Mouse (Mus musculus) Patski (cell line): ENCODE data around the gene Gm11077. TPM values are rescaled to one million over a fixed set of nuclear protein-coding genes. Genes with fewer than 3 reads are reported as not detected.

Experiments used
- ATAC-seq: fragments of 100-300 bp; one replicate; pipeline ENCODE4 v1.8.0; 2021
- CTCF ChIA-PET: fragments of 350-600 bp; sonication (Branson Sonifier 250); formaldehyde crosslinking; loops from one replicate; lab custom pipeline; 2022; ENCODE audit warnings: inconsistent platforms; lab: Charles Lee
- POLR2A ChIA-PET: fragments of 350-600 bp; sonication (Branson Sonifier 250); formaldehyde crosslinking; loops from one replicate; lab custom pipeline; 2022; ENCODE audit warnings: antibody characterized with exemption, inconsistent platforms; lab: Charles Lee
- DNase-seq: peaks from one replicate; pipeline ENCODE4 v3.0.0-alpha.2; 2011; ENCODE audit warnings: low read depth, low spot score
- H3K27me3 ChIP-seq: fragments of 371-371 bp; one replicate; pipeline ENCODE4 v1.5.1; 2021
- CTCF ChIP-seq: fragments of 100-300 bp; IDR thresholded peaks from one replicate; pipeline ENCODE4 v1.5.1; 2021
- in situ Hi-C: fragments of 300-500 bp; cut with MboI; formaldehyde crosslinking; loops from 3 replicates; pipeline ENCODE4 v1.11.1; 2018; ENCODE audit warnings: low pct_unique_long_range_greater_than_20kb, mixed read lengths
- polyA plus RNA-seq: library from polyadenylated mRNA; unstranded; gene quantifications from one replicate; pipeline ENCODE4 v1.2.3, GENCODE M21; 2021

Gm11077 gene
- polyA plus RNA-seq, 1 experiment from 2014 or later: not detected

DNA sequence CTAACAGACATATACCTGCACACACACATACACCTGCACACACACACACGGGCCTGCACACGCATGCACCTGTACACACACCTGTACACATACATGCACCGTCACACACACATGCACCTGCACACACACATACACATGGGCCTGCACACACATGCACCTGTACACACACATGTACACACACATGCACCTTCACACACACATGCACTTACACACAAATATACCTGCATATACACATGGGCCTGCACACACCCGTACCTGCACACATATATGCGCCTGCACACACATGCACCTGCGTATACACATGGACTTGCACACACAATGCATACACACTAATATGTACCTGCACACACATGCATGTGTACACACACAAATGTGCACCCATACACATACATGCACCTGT is 53.4 kb downstream of the Gm11077 start:
- POLR2A ChIA-PET: no interaction called here
- ATAC-seq: no peak
- in situ Hi-C loops: no loop called here
- CTCF ChIA-PET: no interaction called here
- TF ChIP-seq CTCF: no peak
- no peaks in the 10 kb centered on the region for H3K27me3 ChIP-seq
- no peak for DNase-seq

DNA sequence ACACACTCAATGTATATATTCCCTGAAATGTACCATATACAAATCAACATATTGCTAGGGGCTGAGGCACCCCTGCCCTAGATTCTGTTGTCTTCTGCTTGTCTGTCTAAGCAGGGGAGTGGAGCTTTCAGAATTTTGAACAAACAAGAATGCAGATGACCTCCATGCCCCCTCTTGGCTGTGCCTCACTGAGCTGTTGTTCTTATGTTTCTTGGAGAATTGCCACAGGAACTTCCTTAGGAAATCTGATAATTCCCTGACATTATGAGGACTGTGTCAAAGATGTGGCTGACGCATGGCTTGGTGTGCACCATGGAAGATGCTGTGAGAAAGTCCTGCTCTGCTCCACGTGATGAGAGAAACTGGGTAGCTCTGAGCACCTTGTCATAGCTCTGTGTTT is 57.0 kb downstream of the Gm11077 start:
- no peak for ATAC-seq
- ChIA-PET POLR2A (no interaction called here), CTCF (no interaction called here)
- H3K27me3 ChIP-seq: no peaks in the 10 kb centered on the region
- no peak for TF ChIP-seq CTCF
- DNase-seq: no peak
- in situ Hi-C loops: no loop called here

DNA sequence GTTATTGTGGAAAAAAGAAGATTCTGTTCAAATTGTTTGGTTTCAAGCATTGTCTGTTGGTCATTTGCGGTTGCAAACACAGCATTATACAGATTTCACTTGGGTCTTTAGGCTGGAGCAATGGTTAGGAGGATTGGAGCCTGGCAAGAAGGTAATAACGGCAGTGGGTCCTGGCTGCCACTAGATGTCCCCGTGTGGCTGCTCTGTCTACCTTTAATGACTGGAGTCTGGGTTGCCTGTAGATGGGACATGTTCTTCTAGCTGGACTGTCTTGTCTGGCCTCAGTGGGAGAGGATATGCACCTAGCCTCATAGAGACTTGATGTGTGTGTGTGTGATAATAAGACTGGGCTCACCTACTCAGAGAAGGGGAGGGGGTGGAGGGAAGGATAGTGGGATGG is 60.8 kb downstream of the Gm11077 start:
- no peak for DNase-seq
- in situ Hi-C loops: no loop called here
- TF ChIP-seq CTCF: peak; percentile 40
- ATAC-seq: no peak
- no peaks in the 10 kb centered on the region for H3K27me3 ChIP-seq
- POLR2A ChIA-PET: interaction anchor here (0.6 kb wide), 1 partner anchor 165 kb away, joined by 3 read pairs; no protein-coding TSS in a partner anchor
- CTCF ChIA-PET: interaction anchor here (1.2 kb wide), 1 partner anchor 137 kb away, joined by 3 read pairs; no protein-coding TSS in a partner anchor

DNA sequence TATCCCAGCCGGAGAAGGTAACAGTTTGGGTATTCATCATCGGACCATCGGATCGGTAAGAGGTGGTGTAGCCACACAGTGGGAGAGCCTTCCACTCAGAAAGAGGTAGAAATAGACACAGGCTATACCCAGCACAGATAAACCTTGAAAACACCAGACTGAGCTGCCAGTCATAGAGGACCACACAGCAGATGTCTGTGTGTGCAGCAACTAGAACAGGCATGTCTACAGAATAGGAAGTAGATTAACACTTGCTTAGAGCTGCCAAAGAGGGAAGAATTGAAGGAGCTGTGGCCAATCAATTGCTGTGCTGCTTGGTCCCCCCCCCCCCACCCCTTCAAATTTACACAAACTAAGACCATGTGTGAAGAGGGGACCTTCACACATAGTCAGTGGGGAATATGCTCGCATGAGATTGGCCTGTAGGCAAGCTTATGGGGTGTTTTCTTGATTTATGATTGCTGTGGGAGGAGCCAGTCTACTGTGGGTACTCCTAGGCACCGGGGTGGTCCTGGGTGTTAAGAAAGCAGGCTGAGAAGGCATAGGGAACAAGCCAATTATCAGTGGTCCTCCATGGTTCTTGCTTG is 64.7 kb downstream of the Gm11077 start:
- TF ChIP-seq CTCF: no peak
- ChIA-PET POLR2A (no interaction called here), CTCF (no interaction called here)
- in situ Hi-C loops: no loop called here
- no peak for DNase-seq
- no peak for ATAC-seq
- H3K27me3 ChIP-seq: no peaks in the 10 kb centered on the region

DNA sequence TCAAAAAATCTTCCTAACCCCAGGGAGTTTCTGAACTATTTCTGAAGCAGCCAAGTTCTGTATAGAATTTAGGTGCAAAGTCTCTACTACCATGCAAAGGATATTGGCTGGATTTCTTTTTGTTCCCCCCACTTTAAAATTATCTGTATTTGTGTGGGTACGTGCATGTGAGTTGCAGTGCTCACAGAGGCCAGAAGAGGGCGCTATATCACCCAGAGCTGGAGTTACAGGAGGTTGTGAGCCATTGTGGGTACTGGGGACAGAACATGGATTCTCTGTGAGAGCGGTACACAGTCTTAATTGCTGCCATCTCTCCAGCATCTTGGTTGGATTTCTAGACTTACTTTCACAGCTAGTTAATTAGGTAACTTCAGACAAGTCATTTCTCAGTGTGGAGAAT is 69.8 kb downstream of the Gm11077 start:
- TF ChIP-seq CTCF: no peak
- DNase-seq (no peak), ATAC-seq (no peak)
- in situ Hi-C loops: no loop called here
- ChIA-PET POLR2A (no interaction called here), CTCF (interaction anchor here (0.5 to 0.9 kb wide), 2 partner anchors 11 to 23 kb away, joined by 3 read pairs; no protein-coding TSS in a partner anchor)
- H3K27me3 ChIP-seq: no peaks in the 10 kb centered on the region

DNA sequence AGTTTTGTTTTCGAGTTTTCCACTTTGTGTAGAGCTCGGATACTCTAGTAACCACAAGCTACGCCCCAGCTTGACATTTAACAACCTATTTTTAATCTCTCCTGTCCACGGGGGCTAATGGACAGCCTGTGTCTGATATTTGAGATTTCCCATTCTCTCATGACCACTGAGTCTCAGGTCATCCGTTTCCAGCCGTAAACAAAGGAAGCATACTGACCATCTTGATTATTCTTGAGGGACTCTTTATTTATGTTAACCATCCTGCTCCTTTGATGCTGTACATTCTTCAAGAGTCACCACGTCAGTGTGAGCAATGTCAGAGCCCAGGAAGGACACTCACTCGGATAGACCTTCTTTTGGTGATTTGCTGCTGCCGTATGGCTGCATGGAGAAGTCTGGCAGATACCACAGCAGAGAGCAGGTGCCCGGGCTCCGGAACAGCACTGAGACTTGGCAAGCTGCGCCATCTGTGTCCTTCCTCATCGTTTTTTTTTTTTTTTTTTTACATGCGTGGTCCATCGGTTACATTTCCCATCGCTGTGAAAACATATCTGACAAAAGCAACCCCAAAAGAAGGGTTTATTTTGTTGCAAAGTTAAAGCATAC is 70.5 kb downstream of the Gm11077 start:
- ChIA-PET POLR2A (no interaction called here), CTCF (interaction anchor here (0.9 kb wide), 1 partner anchor 23 kb away, joined by 3 read pairs; no protein-coding TSS in a partner anchor)
- ATAC-seq (no peak), DNase-seq (no peak)
- H3K27me3 ChIP-seq: no peaks in the 10 kb centered on the region
- no peak for TF ChIP-seq CTCF
- in situ Hi-C loops: no loop called here

DNA sequence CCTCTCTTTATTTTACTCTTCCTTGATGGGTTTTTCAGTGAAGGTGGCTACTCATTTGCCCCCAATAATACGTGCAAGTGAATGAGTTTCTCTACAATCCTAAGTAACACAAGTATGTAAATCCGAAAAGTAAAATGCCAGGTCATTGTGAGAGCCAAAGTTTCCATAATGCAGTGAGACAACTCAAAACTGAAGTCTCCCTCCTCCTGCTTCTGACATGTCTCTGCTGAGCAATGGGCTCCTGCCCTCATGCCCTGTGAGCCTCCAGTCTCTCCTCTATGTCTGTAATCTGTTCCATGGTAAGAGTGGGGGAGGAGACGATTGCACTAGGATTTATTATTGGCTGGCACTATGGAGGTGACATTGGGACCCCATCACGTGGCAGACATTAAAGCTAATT is 71.5 kb downstream of the Gm11077 start:
- no peak for ATAC-seq
- CTCF ChIA-PET: no interaction called here
- no peak for TF ChIP-seq CTCF
- in situ Hi-C loops: no loop called here
- H3K27me3 ChIP-seq: no peaks in the 10 kb centered on the region
- no peak for DNase-seq
- POLR2A ChIA-PET: no interaction called here

Other genes with a start within 250 kb of the Gm11077 start
- 68.5 TPM for gene Aebp2, start 106.6 kb upstream of the Gm11077 start, polyA plus RNA-seq